Mouse (Mus musculus) limb, embryonic 11.5 days (tissue): ENCODE data around the gene Msi2. TPM values are rescaled to one million over a fixed set of nuclear protein-coding genes. Genes with fewer than 3 reads are reported as not detected.

Experiments
- ATAC-seq: fragments of 200-750 bp; cut with Nextera tagmentation; 2 replicates; pipeline ENCODE4 v1.8.0; 2017; ENCODE audit warnings: low read depth; ENCODE audit not compliant: insufficient number of reproducible peaks, low FRiP score, low TSS enrichment
- DNase-seq: peaks from one replicate; pipeline ENCODE4 v3.0.0-alpha.2; 2015; ENCODE audit warnings: low spot score
- H3K27ac ChIP-seq: fragments of 300-500 bp; sonication (generic); replicated peaks from 2 replicates; pipeline ENCODE4 v1.5.1; 2014; ENCODE audit warnings: low read depth, mild to moderate bottlenecking, low read length
- H3K27me3 ChIP-seq: fragments of 300-500 bp; sonication (generic); 2 replicates; pipeline ENCODE4 v1.6.1; 2014; ENCODE audit warnings: mild to moderate bottlenecking, low read length, mixed read lengths; ENCODE audit not compliant: control insufficient read depth, insufficient read depth
- H3K36me3 ChIP-seq: fragments of 300-500 bp; sonication (generic); 2 replicates; pipeline ENCODE4 v1.6.1; 2014; ENCODE audit warnings: mild to moderate bottlenecking, low read length, moderate library complexity, mixed read lengths; ENCODE audit not compliant: control insufficient read depth, insufficient read depth
- H3K4me1 ChIP-seq: fragments of 300-500 bp; sonication (generic); 2 replicates; pipeline ENCODE4 v1.6.1; 2014; ENCODE audit warnings: low read length, mixed read lengths; ENCODE audit not compliant: control insufficient read depth, insufficient read depth
- H3K4me2 ChIP-seq: fragments of 300-500 bp; sonication (generic); 2 replicates; pipeline ENCODE4 v1.6.1; 2014; ENCODE audit warnings: low read depth, mild to moderate bottlenecking, moderate library complexity; ENCODE audit not compliant: severe bottlenecking
- H3K4me3 ChIP-seq: fragments of 300-500 bp; sonication (generic); 2 replicates; pipeline ENCODE4 v1.5.1; 2014; ENCODE audit warnings: low read depth, low read length
- H3K9ac ChIP-seq: fragments of 300-500 bp; sonication (generic); 2 replicates; pipeline ENCODE4 v1.6.1; 2014; ENCODE audit warnings: mild to moderate bottlenecking, low read length
- H3K9me3 ChIP-seq: fragments of 300-500 bp; sonication (generic); 2 replicates; pipeline ENCODE4 v1.6.1; 2016; ENCODE audit warnings: low read length; ENCODE audit not compliant: control insufficient read depth
- WGBS: fragments of 180-500 bp; shearing (Covaris S2); extraction: QIAGEN DNeasy Blood & Tissue Kit; methylation state at CpG from one replicate; pipeline ENCODE4 v1.1.7; 2014; 5-methylcytosine and 5-hydroxymethylcytosine counted together
- polyA plus RNA-seq: library from polyadenylated mRNA; unstranded; fragments of >200 nt; fragmentation: Nextera tagmentation; extraction: Ambion mirVana; gene quantifications from 2 replicates; pipeline ENCODE4 v1.2.1, GENCODE M21; 2014

Gene Msi2
- polyA plus RNA-seq, 1 experiment from 2014 or later, result 18.1 TPM

DNA sequence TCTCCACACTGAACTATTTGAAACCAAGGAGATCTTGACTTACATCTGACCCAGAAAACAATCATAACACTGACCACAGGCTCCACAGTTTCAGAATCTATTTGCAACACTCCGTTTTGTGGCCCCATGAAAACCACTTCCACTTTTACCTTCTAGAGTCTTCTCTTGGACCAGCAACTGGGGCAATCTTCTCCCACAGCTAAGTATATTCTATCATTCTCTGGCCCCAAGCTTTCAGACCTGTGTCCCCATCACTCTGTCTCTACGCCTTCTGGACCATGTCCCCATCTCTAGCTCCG lies 86.4 kb downstream of the Msi2 start:
- ATAC-seq (no peak), DNase-seq (no peak)
- no peaks in the 10 kb centered on the region for H3K27me3 ChIP-seq
- no peak overlapping the region for H3K4me3 ChIP-seq
- no peaks in the 10 kb centered on the region for H3K36me3 ChIP-seq
- peaks cover 11% of the 10 kb centered on the region for H3K4me1 ChIP-seq
- H3K4me2 ChIP-seq, result no peak overlapping the region
- no peak overlapping the region for H3K9ac ChIP-seq
- H3K9me3 ChIP-seq, result no peaks in the 10 kb centered on the region
- 88% methylated on average over 3 of the region's 3 CpGs for WGBS
- no peak overlapping the region for H3K27ac ChIP-seq

DNA sequence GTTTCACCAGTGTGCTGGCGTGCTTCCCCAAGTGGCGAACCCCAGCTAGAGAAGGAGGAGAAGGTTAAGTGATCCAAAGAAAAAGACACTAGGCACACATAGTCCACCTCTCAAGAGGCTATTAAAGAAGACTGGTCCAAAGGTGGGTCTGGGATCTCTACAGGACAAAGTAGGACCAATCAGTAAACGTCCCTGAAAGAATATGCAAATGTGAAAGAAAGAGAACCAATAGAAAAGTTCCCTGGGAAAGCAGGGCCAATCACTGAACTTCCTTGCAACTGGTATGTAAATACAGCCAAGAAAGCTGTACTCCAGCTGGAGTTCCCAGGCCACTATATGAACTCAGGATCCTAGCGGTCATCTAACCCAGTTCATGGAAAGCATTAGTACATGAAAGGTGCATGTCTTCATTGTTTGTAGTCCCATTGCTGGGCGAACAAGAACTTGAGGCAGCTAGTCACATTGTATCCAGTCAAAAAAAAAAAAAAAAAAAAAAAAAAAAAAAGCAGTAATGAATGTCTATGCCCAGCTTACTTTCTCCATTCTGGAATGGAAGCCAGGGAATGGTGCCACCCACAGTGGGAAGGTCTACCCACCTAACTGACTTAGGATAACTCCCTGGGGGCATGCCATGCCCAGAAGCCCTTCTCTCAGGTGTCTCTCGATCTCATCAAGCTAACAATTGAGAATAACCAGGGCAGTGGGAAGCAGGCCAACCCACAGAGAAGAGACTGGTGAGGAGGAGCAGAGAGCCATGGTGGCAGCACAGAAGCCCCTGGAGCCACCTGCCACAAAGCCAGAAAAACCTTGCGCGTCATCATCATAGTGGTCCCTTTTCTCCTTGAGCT lies 87.0 kb downstream of the Msi2 start:
- WGBS, result 89% methylated on average over 8 of the region's 8 CpGs
- H3K27me3 ChIP-seq, result no peaks in the 10 kb centered on the region
- H3K9ac ChIP-seq, result no peak overlapping the region
- H3K4me3 ChIP-seq, result no peak overlapping the region
- ATAC-seq (no peak), DNase-seq (no peak)
- H3K27ac ChIP-seq, result no peak overlapping the region
- H3K4me2 ChIP-seq, result no peak overlapping the region
- H3K4me1 ChIP-seq, result peaks cover 15% of the 10 kb centered on the region
- no peaks in the 10 kb centered on the region for H3K9me3 ChIP-seq
- H3K36me3 ChIP-seq, result no peaks in the 10 kb centered on the region

DNA sequence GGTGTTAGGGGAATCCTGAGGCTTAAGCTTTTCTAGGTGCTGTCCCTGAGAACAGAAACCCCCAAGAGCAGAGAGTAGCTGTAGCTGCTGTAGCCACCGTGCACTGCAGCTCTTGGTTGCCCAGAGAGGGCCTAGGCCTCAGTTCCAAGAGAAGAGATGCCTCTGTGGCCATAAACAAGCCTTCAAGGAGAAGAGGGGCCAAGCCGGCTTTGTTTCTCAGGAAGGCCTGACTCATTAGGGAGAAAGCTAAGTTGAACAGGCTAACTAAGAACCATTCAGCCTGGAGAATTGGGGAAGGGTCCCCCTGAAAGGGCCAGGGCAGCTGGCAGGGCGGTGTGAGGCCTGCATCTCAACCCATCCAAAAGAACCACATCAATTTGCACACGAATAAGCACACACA lies 88.7 kb downstream of the Msi2 start:
- DNase-seq (no peak), ATAC-seq (no peak)
- Histone ChIP-seq H3K9me3 (no peaks in the 10 kb centered on the region), H3K4me3 (no peak overlapping the region), H3K27ac (no peak overlapping the region; the same call in 1 of the 2 replicates), H3K9ac (no peak overlapping the region), H3K27me3 (no peaks in the 10 kb centered on the region), H3K36me3 (no peaks in the 10 kb centered on the region), H3K4me1 (peaks cover 27% of the 10 kb centered on the region), H3K4me2 (no peak overlapping the region)
- 50% methylated on average over 4 of the region's 4 CpGs for WGBS

DNA sequence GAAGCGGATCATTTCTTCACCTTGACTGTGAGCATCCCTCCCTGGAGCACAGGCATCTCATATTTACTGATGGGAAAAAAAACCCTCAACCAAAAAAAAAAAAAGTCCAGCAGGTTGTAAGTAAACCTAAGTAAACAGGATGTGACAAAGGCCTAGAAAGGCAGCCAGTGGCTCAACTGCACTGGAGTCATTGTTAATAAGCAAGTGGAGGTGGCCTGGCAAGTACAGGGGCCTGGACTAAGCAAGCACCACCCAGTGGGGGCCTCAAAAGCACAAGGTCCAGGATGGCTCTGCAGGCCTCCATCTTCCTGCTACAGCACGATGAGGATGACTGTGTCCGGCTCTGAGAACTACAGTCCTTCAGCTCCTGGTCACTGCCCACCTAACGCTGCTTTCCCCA lies 89.1 kb downstream of the Msi2 start:
- ATAC-seq (no peak), DNase-seq (no peak)
- H3K4me2 ChIP-seq, result no peak overlapping the region
- WGBS, result 78% methylated on average over 4 of the region's 4 CpGs
- no peaks in the 10 kb centered on the region for H3K27me3 ChIP-seq
- H3K4me3 ChIP-seq, result no peak overlapping the region
- H3K36me3 ChIP-seq, result no peaks in the 10 kb centered on the region
- no peak overlapping the region; the same call in 1 of the 2 replicates for H3K27ac ChIP-seq
- peaks cover 27% of the 10 kb centered on the region for H3K4me1 ChIP-seq
- H3K9me3 ChIP-seq, result no peaks in the 10 kb centered on the region
- H3K9ac ChIP-seq, result no peak overlapping the region

DNA sequence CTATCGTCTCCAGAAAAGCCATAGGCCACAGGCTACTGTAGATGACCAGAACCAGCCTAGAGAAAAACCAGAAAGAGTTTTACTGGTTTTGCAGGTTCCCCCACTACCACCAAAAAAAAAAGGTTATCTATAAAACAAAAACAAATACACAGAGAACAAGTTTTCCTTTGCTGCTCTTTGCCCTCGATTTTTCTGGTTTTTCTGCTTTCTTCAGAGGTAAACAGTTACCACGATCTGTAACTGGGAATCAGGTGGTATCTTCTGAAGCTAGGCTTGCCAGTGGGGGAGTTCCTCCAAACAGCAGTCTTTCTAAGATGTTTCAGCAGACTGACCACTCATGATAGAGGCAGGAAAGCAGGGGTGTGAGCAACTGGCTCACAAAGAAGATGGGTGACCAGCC lies 89.6 kb downstream of the Msi2 start:
- WGBS, result 77% methylated on average over 3 of the region's 3 CpGs
- H3K4me3 ChIP-seq, result no peak overlapping the region

DNA sequence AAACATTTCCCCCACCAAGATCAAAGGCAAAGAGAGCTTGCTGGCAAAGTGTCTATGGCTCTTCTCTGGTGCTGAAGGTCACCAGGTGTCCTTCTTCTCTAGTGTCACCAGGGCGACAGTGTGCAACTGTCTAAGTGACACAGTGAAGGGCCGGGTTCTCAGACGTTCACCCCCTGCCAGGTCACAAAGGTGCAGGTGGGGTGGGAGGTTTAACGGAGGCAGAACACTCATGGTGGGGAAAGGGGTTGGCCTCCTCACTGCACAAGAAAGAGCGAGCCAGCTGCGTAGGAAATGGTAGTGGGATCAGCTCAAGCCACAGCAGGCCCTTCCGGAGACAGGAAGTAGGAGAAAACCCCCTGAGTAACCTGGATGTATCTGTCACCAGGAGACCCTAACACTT lies 91.0 kb downstream of the Msi2 start:
- H3K27ac ChIP-seq, result no peak overlapping the region
- WGBS, result 49% methylated on average over 7 of the region's 7 CpGs
- ATAC-seq, result no peak

More for the DNA sequence above, 89.6 kb downstream of the Msi2 start:
- no peak for DNase-seq
- H3K27me3 ChIP-seq, result no peaks in the 10 kb centered on the region
- H3K9ac ChIP-seq, result no peak overlapping the region
- no peaks in the 10 kb centered on the region for H3K36me3 ChIP-seq
- no peak overlapping the region for H3K4me2 ChIP-seq
- H3K4me1 ChIP-seq, result peaks cover 27% of the 10 kb centered on the region
- no peak overlapping the region for H3K27ac ChIP-seq
- no peaks in the 10 kb centered on the region for H3K9me3 ChIP-seq
- ATAC-seq, result no peak

DNA sequence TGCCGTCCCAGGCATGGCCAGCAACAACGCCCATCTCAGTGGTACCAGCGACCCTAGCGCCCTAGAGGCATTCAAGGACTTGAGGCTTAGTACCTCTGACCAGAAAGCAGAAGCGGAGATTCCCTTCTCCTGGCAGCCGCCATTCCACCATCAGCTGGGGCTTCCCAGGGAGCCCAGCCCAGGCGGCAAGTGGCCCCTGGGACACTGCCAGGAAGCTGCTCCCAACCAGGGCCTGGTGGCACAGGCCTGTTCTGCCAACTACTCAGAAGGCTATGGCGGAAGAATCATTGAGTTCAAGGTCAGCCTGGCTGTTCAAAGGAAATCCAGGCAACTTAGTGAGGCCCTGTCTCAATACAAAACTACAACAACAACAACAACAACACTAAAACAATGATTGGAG lies 91.7 kb downstream of the Msi2 start:
- Histone ChIP-seq H3K9me3 (no peaks in the 10 kb centered on the region), H3K27me3 (no peaks in the 10 kb centered on the region), H3K4me1 (peaks cover 33% of the 10 kb centered on the region), H3K27ac (no peak overlapping the region), H3K9ac (no peak overlapping the region), H3K4me3 (no peak overlapping the region), H3K36me3 (no peaks in the 10 kb centered on the region), H3K4me2 (no peak overlapping the region)
- DNase-seq (no peak), ATAC-seq (no peak)
- WGBS, result 68% methylated on average over 8 of the region's 8 CpGs

More for the DNA sequence above, 91.0 kb downstream of the Msi2 start:
- Histone ChIP-seq H3K9me3 (no peaks in the 10 kb centered on the region), H3K9ac (no peak overlapping the region), H3K4me2 (no peak overlapping the region), H3K4me1 (peaks cover 33% of the 10 kb centered on the region), H3K4me3 (no peak overlapping the region), H3K27me3 (no peaks in the 10 kb centered on the region), H3K36me3 (no peaks in the 10 kb centered on the region)
- DNase-seq, result no peak

DNA sequence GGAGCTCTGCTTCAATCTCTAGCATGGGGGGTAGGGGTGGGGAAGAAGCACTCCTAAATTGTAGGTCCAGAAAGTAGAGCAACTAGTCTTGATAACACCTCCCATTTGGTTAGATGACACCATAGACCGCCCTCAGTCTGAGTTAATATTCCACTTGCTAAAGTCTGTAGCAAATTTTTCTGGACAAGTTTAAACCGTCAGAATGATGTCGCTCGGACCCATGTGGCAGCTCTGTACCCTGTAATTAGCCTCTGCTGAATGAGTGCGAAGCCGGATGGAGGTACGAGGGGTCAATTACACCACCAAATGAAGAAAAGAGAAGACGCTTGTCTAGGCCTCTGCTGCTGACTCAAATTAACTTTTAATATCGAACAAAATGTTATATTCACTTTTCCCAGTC lies 92.3 kb downstream of the Msi2 start:
- no peaks in the 10 kb centered on the region for H3K27me3 ChIP-seq
- no peak for DNase-seq
- WGBS, result 60% methylated on average over 9 of the region's 9 CpGs
- H3K36me3 ChIP-seq, result no peaks in the 10 kb centered on the region
- no peak overlapping the region for H3K4me3 ChIP-seq
- ATAC-seq, result no peak
- H3K9ac ChIP-seq, result no peak overlapping the region
- H3K27ac ChIP-seq, result no peak overlapping the region
- peaks cover 36% of the 10 kb centered on the region for H3K4me1 ChIP-seq
- H3K4me2 ChIP-seq, result no peak overlapping the region
- no peaks in the 10 kb centered on the region for H3K9me3 ChIP-seq

DNA sequence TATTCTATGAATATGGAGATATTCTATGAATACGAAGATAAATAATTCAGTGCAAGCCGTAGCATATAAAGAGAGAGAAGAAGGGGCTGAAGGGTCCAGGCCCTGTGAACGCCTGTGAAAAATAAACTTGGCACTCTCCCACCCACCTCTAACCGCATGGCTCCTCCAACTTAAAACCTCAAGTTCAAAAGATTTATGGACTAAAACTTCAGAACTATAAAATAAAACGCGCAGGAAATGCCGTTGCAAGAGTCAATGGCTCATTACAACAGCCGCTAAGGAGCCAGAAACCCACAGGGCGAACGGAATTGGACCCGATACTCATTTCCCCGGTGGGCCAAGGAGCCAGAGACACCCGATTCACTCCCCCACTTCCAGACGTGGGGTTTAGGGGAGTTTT lies 93.2 kb downstream of the Msi2 start:
- no peak overlapping the region for H3K4me2 ChIP-seq
- H3K27me3 ChIP-seq, result no peaks in the 10 kb centered on the region
- DNase-seq (no peak), ATAC-seq (no peak)
- H3K9ac ChIP-seq, result no peak overlapping the region
- no peak overlapping the region for H3K27ac ChIP-seq
- H3K36me3 ChIP-seq, result no peaks in the 10 kb centered on the region
- H3K4me3 ChIP-seq, result no peak overlapping the region
- no peaks in the 10 kb centered on the region for H3K9me3 ChIP-seq
- 21% methylated on average over 14 of the region's 14 CpGs for whole genome bisulfite sequencing
- peaks cover 42% of the 10 kb centered on the region for H3K4me1 ChIP-seq
